Mouse (Mus musculus) embryonic facial prominence, embryonic 14.5 days (tissue): ENCODE results near the gene Rassf10. TPM values are rescaled to one million over a fixed set of nuclear protein-coding genes. Genes with fewer than 3 reads are reported as not detected.

Source experiments
- ATAC-seq: fragments of 200-750 bp; cut with Nextera tagmentation; 2 replicates; pipeline ENCODE4 v1.8.0; 2017; ENCODE audit warnings: low read depth, moderate number of reproducible peaks, moderate TSS enrichment
- DNase-seq: peaks from one replicate; pipeline ENCODE4 v3.0.0-alpha.2; 2015; ENCODE audit warnings: low spot score
- H3K27ac ChIP-seq: fragments of 300-500 bp; sonication (generic); replicated peaks from 2 replicates; pipeline ENCODE4 v1.5.1; 2014; ENCODE audit warnings: low read depth, mild to moderate bottlenecking, low read length, moderate library complexity
- H3K27me3 ChIP-seq: fragments of 300-500 bp; sonication (generic); replicated peaks from 2 replicates; pipeline ENCODE4 v1.6.1; 2014; ENCODE audit warnings: low read length; ENCODE audit not compliant: control insufficient read depth, insufficient read depth
- H3K36me3 ChIP-seq: fragments of 300-500 bp; sonication (generic); 2 replicates; pipeline ENCODE4 v1.6.1; 2014; ENCODE audit warnings: low read length, mixed read lengths; ENCODE audit not compliant: control insufficient read depth, insufficient read depth
- H3K4me1 ChIP-seq: fragments of 300-500 bp; sonication (generic); 2 replicates; pipeline ENCODE4 v1.6.1; 2014; ENCODE audit warnings: antibody characterized with exemption, low read length; ENCODE audit not compliant: control insufficient read depth, insufficient read depth
- H3K4me2 ChIP-seq: fragments of 300-500 bp; sonication (generic); 2 replicates; pipeline ENCODE4 v1.6.1; 2014; ENCODE audit warnings: low read depth, mild to moderate bottlenecking, low read length, moderate library complexity, mixed read lengths
- H3K4me3 ChIP-seq: fragments of 300-500 bp; sonication (generic); 2 replicates; pipeline ENCODE4 v1.5.1; 2014; ENCODE audit warnings: low read depth, mild to moderate bottlenecking, low read length
- H3K9ac ChIP-seq: fragments of 300-500 bp; sonication (generic); 2 replicates; pipeline ENCODE4 v1.6.1; 2014; ENCODE audit warnings: low read depth, mild to moderate bottlenecking, low read length, moderate library complexity, mixed read lengths
- H3K9me3 ChIP-seq: fragments of 300-500 bp; sonication (generic); 2 replicates; pipeline ENCODE4 v1.6.1; 2016; ENCODE audit warnings: low read length; ENCODE audit not compliant: control insufficient read depth
- WGBS: fragments of 180-500 bp; shearing (Covaris S2); extraction: QIAGEN DNeasy Blood & Tissue Kit; methylation state at CpG from one replicate; pipeline ENCODE4 v1.1.7; 2014; 5-methylcytosine and 5-hydroxymethylcytosine counted together
- polyA plus RNA-seq: library from polyadenylated mRNA; unstranded; fragments of >200 nt; fragmentation: Nextera tagmentation; extraction: Ambion mirVana; gene quantifications from 2 replicates; pipeline ENCODE4 v1.2.1, GENCODE M21; 2014

Rassf10 gene
- polyA plus RNA-seq, 1 experiment from 2014 or later = 2.6 TPM

DNA sequence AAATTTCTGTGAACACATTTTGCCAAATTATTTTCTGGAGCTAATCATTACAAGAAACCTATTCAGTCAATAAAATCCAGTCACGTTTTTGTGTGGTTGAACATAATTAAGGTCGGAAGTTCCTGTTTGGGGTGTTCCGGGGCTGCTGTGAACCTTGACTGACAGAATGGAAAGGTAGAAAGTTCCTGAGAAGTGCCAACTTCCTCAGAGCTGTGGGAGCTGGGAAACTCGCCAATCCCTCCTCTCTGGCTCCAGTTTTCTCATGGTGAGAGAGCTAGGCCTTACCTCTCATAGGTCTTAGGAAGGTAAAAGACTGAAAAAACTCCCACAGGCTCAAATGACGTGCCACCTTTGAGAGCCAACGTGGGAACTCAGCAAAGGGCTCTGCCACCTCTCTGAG is 7.1 kb upstream of the Rassf10 start:
- Histone ChIP-seq H3K9ac (no peak overlapping the region), H3K9me3 (no peaks in the 10 kb centered on the region), H3K27ac (no peak overlapping the region), H3K36me3 (no peaks in the 10 kb centered on the region), H3K27me3 (no peaks in the 10 kb centered on the region; the same call in 1 of the 2 replicates), H3K4me1 (no peaks in the 10 kb centered on the region), H3K4me2 (no peak overlapping the region), H3K4me3 (no peak overlapping the region)
- no peak for ATAC-seq
- peak; percentile 31 for DNase-seq
- WGBS = 48% methylated on average over 6 of the region's 6 CpGs

DNA sequence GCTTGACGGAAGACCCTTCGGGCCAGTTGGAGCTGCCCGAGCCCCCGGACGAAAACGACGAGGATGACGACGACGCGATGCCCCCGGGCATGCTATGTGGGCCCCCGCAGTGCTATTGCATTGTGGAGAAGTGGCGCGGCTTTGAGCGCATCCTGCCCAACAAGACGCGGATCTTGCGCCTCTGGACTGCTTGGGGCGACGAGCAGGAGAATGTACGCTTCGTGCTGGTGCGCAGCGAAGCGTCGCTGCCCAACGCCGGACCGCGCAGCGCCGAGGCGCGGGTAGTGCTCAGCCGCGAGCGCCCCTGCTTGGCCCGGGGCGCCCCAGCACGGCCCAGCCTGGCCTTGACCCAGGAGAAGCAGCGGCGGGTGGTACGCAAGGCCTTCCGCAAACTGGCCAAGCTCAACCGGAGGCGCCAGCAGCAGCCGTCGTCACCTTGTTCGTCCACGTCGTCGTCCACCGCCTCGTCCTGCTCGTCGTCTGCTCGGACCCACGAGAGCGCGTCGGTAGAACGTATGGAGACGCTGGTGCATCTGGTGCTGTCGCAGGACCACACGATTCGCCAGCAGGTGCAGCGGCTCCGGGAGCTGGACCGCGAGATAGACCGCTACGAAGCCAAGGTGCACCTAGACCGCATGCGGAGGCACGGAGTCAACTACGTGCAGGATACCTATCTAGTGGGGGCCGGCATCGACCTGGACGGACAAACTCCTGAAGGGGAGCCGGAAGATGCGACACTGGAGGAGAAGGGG is 765 bp downstream of the Rassf10 start:
- H3K9me3 ChIP-seq = no peaks in the 10 kb centered on the region
- H3K27ac ChIP-seq = no peak overlapping the region
- H3K27me3 ChIP-seq = peaks cover 27% of the 10 kb centered on the region
- no peaks in the 10 kb centered on the region for H3K36me3 ChIP-seq
- H3K4me3 ChIP-seq = peak overlapping the region; percentile 54
- H3K4me1 ChIP-seq = peaks cover 2% of the 10 kb centered on the region; the same call in 1 of the 2 replicates
- H3K9ac ChIP-seq = peak overlapping the region; percentile 60
- DNase-seq (peak; percentile 22), ATAC-seq (peak; percentile 27; the same call in 1 of the 2 replicates)
- WGBS = under 1% methylated on average over 52 of the region's 82 CpGs
- H3K4me2 ChIP-seq = peak overlapping the region; percentile 92

DNA sequence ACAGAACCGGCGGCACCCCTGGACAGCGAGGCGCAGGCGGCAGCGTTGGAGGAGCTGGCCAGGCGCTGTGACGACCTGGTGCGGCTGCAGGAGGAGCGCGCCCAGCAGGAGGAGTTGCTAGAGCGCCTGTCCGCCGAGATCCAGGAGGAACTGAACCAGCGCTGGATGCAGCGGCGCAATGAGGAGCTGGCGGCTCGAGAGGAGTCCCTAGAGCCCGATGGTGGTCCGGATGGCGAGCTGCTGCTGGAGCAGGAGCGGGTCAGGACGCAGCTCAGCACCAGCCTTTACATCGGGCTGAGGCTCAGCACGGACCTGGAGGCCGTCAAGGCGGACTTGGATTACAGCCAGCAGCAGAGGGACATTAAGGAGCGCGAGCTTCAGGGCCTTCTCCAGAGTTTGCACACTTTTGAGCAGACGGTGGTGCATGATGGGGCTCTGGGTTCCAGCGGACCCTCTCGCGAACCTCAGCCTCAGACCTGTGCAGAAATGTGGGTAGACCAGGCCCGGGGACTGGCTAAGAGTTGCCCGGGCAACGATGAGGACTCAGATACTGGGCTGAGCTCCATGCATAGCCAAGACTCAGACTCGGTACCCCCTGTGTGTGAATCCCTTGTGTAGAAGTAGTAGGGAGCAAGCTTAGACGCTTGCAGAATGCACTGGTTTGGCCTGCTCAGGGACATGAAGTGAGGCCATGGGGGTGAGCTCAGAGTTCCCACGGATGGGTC is 1.5 kb downstream of the Rassf10 start:
- WGBS = 5% methylated on average over 38 of the region's 40 CpGs

DNA sequence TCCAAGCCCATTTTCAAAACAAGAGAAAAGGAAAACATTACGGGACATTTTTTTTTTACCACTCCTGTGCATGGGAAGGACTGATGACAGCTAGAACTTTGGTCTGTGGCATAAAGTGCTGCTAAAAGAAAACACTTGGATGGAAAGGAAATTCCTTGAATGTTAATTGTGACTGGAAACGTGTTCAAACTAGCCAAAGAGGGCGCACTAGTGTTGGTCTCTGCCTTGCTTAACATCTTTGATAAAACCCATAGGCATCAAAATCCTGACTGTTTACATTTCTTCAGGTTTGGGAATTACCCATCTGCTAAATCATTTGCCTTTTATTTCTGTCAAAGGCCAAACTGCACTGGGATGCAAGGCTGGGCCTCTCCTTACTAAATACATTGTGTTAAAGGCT is 2.2 kb downstream of the Rassf10 start:
- H3K4me2 ChIP-seq = peak overlapping the region; percentile 92
- H3K4me3 ChIP-seq = peak overlapping the region; percentile 54
- no peaks in the 10 kb centered on the region for H3K36me3 ChIP-seq
- WGBS = 32% methylated on average over 3 of the region's 3 CpGs
- H3K4me1 ChIP-seq = peaks cover 2% of the 10 kb centered on the region; the same call in 1 of the 2 replicates
- no peak overlapping the region for H3K9ac ChIP-seq
- H3K9me3 ChIP-seq = no peaks in the 10 kb centered on the region
- H3K27me3 ChIP-seq = peaks cover 27% of the 10 kb centered on the region
- peak; percentile 68 for DNase-seq
- no peak overlapping the region for H3K27ac ChIP-seq
- ATAC-seq = no peak

More for the DNA sequence above, 1.5 kb downstream of the Rassf10 start:
- ATAC-seq (peak; percentile 27), DNase-seq (peak; percentile 51)
- peaks cover 27% of the 10 kb centered on the region for H3K27me3 ChIP-seq
- peaks cover 2% of the 10 kb centered on the region; the same call in 1 of the 2 replicates for H3K4me1 ChIP-seq
- peak overlapping the region; percentile 54 for H3K4me3 ChIP-seq
- H3K4me2 ChIP-seq = peak overlapping the region; percentile 92
- H3K36me3 ChIP-seq = no peaks in the 10 kb centered on the region
- peak overlapping the region; percentile 60 for H3K9ac ChIP-seq
- no peaks in the 10 kb centered on the region for H3K9me3 ChIP-seq
- H3K27ac ChIP-seq = no peak overlapping the region

DNA sequence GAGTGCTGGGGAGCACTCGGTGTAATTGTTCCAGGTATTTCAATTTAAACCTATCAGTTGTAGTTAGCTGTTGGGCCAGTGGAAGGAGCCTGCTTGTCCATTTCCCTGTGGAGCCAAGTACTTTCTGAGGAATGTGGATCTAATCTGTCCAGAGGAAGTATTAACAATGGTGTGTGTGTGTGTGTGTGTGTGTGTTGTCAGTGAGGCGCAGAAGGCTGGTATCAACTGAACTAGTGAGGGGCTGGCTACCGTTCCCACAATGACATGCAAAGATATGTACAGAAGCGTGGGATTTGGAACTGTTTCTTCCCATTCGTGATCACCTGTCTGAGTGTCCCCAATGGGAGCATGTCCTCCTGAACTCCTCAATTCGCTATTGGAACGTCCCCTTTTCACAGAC is 3.2 kb downstream of the Rassf10 start:
- no peaks in the 10 kb centered on the region for H3K36me3 ChIP-seq
- H3K27ac ChIP-seq = no peak overlapping the region
- WGBS = 58% methylated on average over 7 of the region's 7 CpGs
- ATAC-seq (no peak), DNase-seq (peak; percentile 7)
- no peak overlapping the region; the same call in 1 of the 2 replicates for H3K9ac ChIP-seq
- no peaks in the 10 kb centered on the region for H3K9me3 ChIP-seq
- H3K4me1 ChIP-seq = peaks cover 2% of the 10 kb centered on the region; the same call in 1 of the 2 replicates
- H3K4me2 ChIP-seq = peak overlapping the region; percentile 92
- peak overlapping the region; percentile 54; the same call in 1 of the 2 replicates for H3K4me3 ChIP-seq
- peaks cover 27% of the 10 kb centered on the region for H3K27me3 ChIP-seq

DNA sequence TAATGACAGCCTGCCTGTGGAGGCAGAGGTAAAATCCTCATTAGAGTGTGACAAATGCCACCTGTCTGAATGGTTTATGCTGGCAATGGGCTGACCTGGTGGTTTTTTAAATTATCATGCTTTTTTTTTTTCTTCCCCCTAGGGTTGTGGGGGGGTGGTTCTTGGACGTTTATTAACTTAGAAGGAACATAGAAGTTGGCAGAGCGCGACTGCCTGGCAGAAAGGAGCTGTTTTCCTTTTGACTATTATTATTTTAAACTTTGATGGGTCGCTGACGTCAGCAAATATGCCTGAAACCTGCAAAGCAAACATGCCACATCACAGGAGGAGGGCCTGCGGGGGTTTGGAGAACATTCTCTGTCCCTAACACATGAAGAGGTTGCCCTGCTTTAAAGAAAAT is 3.9 kb downstream of the Rassf10 start:
- H3K36me3 ChIP-seq = no peaks in the 10 kb centered on the region
- WGBS = 26% methylated on average over 6 of the region's 6 CpGs
- H3K4me3 ChIP-seq = no peak overlapping the region
- no peak for ATAC-seq
- peak; percentile 56 for DNase-seq
- no peak overlapping the region; the same call in 1 of the 2 replicates for H3K4me2 ChIP-seq
- H3K9ac ChIP-seq = no peak overlapping the region
- H3K27me3 ChIP-seq = peaks cover 27% of the 10 kb centered on the region
- no peak overlapping the region for H3K27ac ChIP-seq
- no peaks in the 10 kb centered on the region for H3K9me3 ChIP-seq
- peaks cover 2% of the 10 kb centered on the region; the same call in 1 of the 2 replicates for H3K4me1 ChIP-seq

DNA sequence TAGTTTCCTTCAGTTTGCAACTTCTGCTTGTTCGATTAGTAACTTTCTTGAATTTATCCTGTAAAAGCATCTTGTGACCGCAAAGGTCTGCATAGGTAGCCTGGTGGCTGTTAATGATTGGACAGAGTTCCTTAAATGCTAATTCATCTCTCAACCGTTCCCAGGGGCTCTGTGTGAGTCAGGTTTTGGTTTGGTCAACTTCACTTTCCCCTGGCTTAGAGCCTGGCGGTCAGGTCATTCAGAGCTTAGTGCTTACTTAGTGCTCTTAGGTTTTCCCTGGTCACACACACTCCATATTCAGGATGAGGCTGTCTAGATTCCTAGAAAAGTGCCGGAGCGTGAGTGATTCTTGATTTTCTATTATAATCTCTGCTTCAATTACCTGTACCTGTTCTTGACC is 12.6 kb downstream of the Rassf10 start:
- Histone ChIP-seq H3K27me3 (no peaks in the 10 kb centered on the region), H3K36me3 (no peaks in the 10 kb centered on the region), H3K4me2 (no peak overlapping the region), H3K9ac (no peak overlapping the region), H3K4me3 (no peak overlapping the region), H3K9me3 (peaks cover 12% of the 10 kb centered on the region), H3K27ac (no peak overlapping the region), H3K4me1 (no peaks in the 10 kb centered on the region)
- DNase-seq (no peak), ATAC-seq (no peak)
- WGBS = 46% methylated on average over 6 of the region's 6 CpGs

DNA sequence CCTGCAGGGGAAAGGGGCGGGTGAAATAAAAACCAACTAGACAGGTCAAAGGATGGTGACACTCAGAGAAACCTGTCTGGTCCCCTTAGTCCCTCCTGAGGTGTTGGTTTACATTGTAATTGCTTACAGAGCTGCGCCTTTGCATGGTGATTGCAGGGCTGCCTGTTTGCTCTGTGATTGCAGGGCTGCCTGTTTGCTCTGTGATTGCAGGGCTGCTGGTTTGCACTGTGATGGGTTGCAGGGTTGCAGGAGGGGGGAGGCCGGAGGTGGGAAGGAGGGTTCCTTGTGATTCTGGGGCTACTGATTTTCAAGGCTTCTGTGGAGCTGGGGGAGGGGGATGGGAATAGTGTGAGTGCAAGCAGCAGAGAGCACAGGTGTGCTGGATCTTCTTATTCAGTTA is 13.0 kb downstream of the Rassf10 start:
- Histone ChIP-seq H3K4me2 (no peak overlapping the region), H3K9ac (no peak overlapping the region), H3K36me3 (no peaks in the 10 kb centered on the region), H3K27ac (no peak overlapping the region), H3K27me3 (no peaks in the 10 kb centered on the region), H3K9me3 (peaks cover 12% of the 10 kb centered on the region), H3K4me3 (no peak overlapping the region), H3K4me1 (no peaks in the 10 kb centered on the region)
- DNase-seq (no peak), ATAC-seq (peak; percentile 55; the same call in 1 of the 2 replicates)
- WGBS = 23% methylated on average over 3 of the region's 3 CpGs
